Mouse (Mus musculus) spleen, adult 2 months (tissue): ENCODE data around the gene Sh3bp2.

Experiments
- CTCF ChIP-seq: fragments of 200-500 bp; IDR thresholded peaks from 2 replicates; pipeline ENCODE4 v1.5.1; 2011; ENCODE audit warnings: mild to moderate bottlenecking, inconsistent platforms; ENCODE audit not compliant: insufficient read depth, insufficient read length, insufficient replicate concordance; ENCODE audit errors: extremely low read depth
- POLR2A ChIP-seq: fragments of 200-500 bp; IDR thresholded peaks from 2 replicates; pipeline ENCODE4 v1.6.1; 2011; ENCODE audit warnings: low read depth, low read length, inconsistent platforms

DNA sequence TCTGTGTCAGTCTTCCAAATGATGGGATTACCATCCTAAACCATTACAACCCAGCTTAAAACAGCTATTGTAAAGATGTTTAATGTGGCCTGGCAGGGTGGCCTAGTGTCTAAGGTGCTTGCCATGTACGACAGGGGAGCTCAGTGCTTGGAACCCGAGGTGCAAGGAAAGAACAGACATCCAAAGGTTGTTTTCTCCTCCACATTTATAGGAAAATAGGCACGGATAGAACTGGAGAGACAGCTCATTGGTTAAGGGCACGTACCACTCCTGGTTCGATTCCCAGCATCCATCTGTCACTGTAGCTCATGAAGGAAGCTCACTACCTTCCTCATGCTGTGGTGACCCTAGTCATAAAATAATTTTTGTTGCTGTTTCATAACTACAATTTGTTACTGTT, 62.2 kb downstream of the Sh3bp2 start:
- TF ChIP-seq CTCF (no peak), POLR2A (no peak)
